Mouse (Mus musculus) stomach, embryonic 14.5 days (tissue): ENCODE data around the gene Rps16. TPM values are rescaled to one million over a fixed set of nuclear protein-coding genes. Genes with fewer than 3 reads are reported as not detected.

Source experiments
- ATAC-seq: fragments of 200-750 bp; cut with Nextera tagmentation; 2 replicates; pipeline ENCODE4 v1.8.0; 2017; ENCODE audit warnings: low read depth, moderate TSS enrichment; ENCODE audit not compliant: insufficient number of reproducible peaks, insufficient read depth, low FRiP score
- H3K27ac ChIP-seq: fragments of 300-500 bp; sonication (generic); 2 replicates; pipeline ENCODE4 v1.5.1; 2014; ENCODE audit warnings: mild to moderate bottlenecking, low read length, moderate library complexity, mixed read lengths
- H3K27me3 ChIP-seq: fragments of 300-500 bp; sonication (generic); 2 replicates; pipeline ENCODE4 v1.6.1; 2014; ENCODE audit warnings: low read length, control low read depth, mixed read lengths; ENCODE audit not compliant: control insufficient read depth, insufficient read depth
- H3K36me3 ChIP-seq: fragments of 300-500 bp; sonication (generic); 2 replicates; pipeline ENCODE4 v1.6.1; 2014; ENCODE audit warnings: mild to moderate bottlenecking, control low read depth, low read length, moderate library complexity, mixed read lengths; ENCODE audit not compliant: control insufficient read depth, insufficient read depth
- H3K4me1 ChIP-seq: fragments of 300-500 bp; sonication (generic); 2 replicates; pipeline ENCODE4 v1.6.1; 2014; ENCODE audit warnings: low read length, control low read depth, mixed read lengths; ENCODE audit not compliant: control insufficient read depth, insufficient read depth
- H3K4me2 ChIP-seq: fragments of 300-500 bp; sonication (generic); replicated peaks from 2 replicates; pipeline ENCODE4 v1.6.1; 2014; ENCODE audit warnings: low read depth, low read length, control low read depth
- H3K4me3 ChIP-seq: fragments of 300-500 bp; sonication (generic); 2 replicates; pipeline ENCODE4 v1.5.1; 2014; ENCODE audit warnings: low read depth, low read length, control low read depth
- H3K9ac ChIP-seq: fragments of 300-500 bp; sonication (generic); replicated peaks from 2 replicates; pipeline ENCODE4 v1.6.1; 2014; ENCODE audit warnings: low read depth, mild to moderate bottlenecking, control low read depth, low read length, moderate library complexity, mixed read lengths
- H3K9me3 ChIP-seq: fragments of 300-500 bp; sonication (generic); 2 replicates; pipeline ENCODE4 v1.6.1; 2016; ENCODE audit warnings: low read depth, low read length, control low read depth; ENCODE audit not compliant: control insufficient read depth
- WGBS: fragments of 180-500 bp; shearing (Covaris S2); extraction: QIAGEN DNeasy Blood & Tissue Kit; methylation state at CpG from one replicate; pipeline ENCODE4 v1.1.7; 2014; 5-methylcytosine and 5-hydroxymethylcytosine counted together
- polyA plus RNA-seq: library from polyadenylated mRNA; unstranded; fragments of >200 nt; fragmentation: Nextera tagmentation; extraction: Ambion mirVana; gene quantifications from 2 replicates; pipeline ENCODE4 v1.2.1, GENCODE M21; 2014

Rps16 gene
- polyA plus RNA-seq, 1 experiment from 2014 or later: 1,269 TPM

GRCm38 (mm10) chr7:28372251-28373108 is 22.0 kb downstream of the Rps16 start, which contains the start of gene Plekhg2:
TSS of gene Plekhg2 (minus strand) at chr7:28372599.
- under 1% methylated on average over 52 of the region's 66 CpGs for WGBS
- no peaks in the 10 kb centered on the region for H3K9me3 ChIP-seq
- H3K36me3 ChIP-seq: peaks cover 20% of the 10 kb centered on the region
- peak within 1 kb of the TSS; percentile 94 for H3K27ac ChIP-seq
- peak within 1 kb of the TSS; percentile 93 for H3K9ac ChIP-seq
- H3K4me3 ChIP-seq: peak within 1 kb of the TSS; percentile 92
- H3K27me3 ChIP-seq: no peaks in the 10 kb centered on the region
- peak; percentile 86 for ATAC-seq
- peak within 1 kb of the TSS; percentile 91 for H3K4me2 ChIP-seq
- peaks cover 29% of the 10 kb centered on the region for H3K4me1 ChIP-seq

DNA sequence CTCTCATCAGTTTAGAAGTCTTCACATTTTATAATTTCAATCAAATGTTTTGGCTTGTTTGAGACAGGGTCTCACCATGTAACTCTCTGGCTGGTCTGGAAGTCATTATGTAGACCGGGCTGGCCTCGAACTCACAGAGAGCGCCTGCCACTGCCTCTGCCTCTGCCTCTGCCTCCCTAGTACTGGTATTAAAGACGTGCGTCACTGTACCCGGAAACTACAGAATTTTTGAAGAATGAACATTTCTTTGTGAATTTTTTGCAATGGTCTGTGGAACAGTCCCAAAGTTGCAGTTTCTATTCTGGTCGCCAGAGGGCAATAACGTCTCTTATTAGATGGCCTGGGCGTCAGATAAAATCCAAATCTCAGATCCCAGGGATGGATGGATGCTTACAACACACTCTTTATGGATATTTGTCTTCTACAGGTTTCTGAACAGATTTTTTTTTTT is 22.7 kb downstream of the Rps16 start:
- H3K36me3 ChIP-seq: peaks cover 20% of the 10 kb centered on the region
- peak overlapping the region; percentile 25; the same call in 1 of the 2 replicates for H3K9ac ChIP-seq
- H3K27me3 ChIP-seq: no peaks in the 10 kb centered on the region
- peak overlapping the region; percentile 92 for H3K27ac ChIP-seq
- WGBS: under 1% methylated on average over 9 of the region's 9 CpGs
- H3K4me3 ChIP-seq: peak overlapping the region; percentile 31
- H3K4me1 ChIP-seq: peaks cover 35% of the 10 kb centered on the region
- H3K4me2 ChIP-seq: peak overlapping the region; percentile 51
- H3K9me3 ChIP-seq: no peaks in the 10 kb centered on the region
- ATAC-seq: 0 out of 2 replicates have a peak, but pooled peaks have one; percentile 4

- WGBS: 84% methylated on average over 7 of the region's 7 CpGs
- no peak overlapping the region for H3K9ac ChIP-seq
- H3K9me3 ChIP-seq: no peaks in the 10 kb centered on the region
- no peak overlapping the region for H3K4me2 ChIP-seq
- H3K4me3 ChIP-seq: no peak overlapping the region
- peaks cover 38% of the 10 kb centered on the region for H3K4me1 ChIP-seq
- no peaks in the 10 kb centered on the region for H3K27me3 ChIP-seq
- peaks cover 12% of the 10 kb centered on the region for H3K36me3 ChIP-seq
- H3K27ac ChIP-seq: peak overlapping the region; percentile 99
- ATAC-seq: no peak
Observed at GRCm38 (mm10) chr7:28373891-28374495, 23.5 kb downstream of the Rps16 start.

DNA sequence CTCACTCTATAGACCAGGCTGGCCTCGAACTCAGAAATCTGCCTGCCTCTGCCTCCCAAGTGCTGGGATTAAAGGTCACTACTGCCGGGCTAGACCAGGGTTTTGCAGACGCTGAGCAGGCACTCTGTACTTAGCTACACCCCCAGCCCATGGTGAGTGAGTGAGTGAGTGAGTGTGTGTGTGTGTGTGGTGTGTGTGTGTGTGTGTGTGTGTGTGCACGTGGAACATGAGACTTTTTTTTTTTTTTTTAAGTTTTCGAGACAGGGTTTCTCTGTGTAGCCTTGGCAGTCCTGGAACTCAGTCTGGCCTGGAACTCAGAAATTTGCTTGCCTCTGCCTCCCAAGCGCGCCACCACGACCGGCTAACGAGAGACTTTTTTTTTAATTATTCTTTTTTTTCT is 24.2 kb downstream of the Rps16 start:
- Histone ChIP-seq H3K4me2 (peak overlapping the region; percentile 60; the same call in 1 of the 2 replicates), H3K27ac (peak overlapping the region; percentile 99), H3K4me3 (no peak overlapping the region), H3K9ac (peak overlapping the region; percentile 61; the same call in 1 of the 2 replicates), H3K36me3 (peaks cover 8% of the 10 kb centered on the region), H3K9me3 (no peaks in the 10 kb centered on the region), H3K4me1 (peaks cover 38% of the 10 kb centered on the region), H3K27me3 (no peaks in the 10 kb centered on the region)
- no peak for ATAC-seq
- 75% methylated on average over 10 of the region's 10 CpGs for WGBS

DNA sequence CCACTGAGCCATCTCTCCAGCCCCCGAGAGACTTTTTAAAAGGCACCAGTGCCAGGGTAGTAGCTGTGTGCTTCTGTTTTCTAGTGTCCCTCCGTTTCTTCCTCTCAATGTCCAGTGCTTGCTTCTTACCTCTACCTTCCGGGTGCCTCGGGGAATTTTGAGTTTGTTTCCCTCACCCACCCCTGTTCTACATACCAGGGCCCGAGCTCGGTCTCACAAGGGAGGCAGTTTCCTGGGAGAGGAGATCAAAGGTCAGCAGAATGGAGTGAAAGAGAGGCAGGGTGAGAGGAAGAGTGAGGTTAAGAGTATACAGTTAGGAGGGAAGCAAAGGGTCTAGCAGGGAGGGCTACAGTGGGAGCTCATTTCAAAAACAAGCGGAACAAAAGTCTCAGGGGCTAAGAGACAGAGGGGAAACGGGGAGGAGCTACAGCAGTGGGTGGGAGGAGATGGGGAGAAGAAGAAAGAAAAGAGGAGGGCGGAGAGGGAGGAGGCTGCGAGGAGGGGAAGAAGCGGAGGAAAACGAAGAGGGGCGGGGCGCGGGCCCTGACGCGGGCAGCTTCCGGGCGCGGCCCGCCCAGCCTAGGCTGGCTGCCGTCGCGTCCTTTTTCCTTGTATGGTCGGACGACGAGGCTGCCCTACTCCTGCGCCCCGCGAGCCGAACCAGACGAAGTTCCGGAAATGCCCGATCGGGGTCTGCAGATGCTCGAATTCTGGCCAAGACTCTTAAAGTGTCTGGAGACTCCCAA is 24.9 kb downstream of the Rps16 start:
- WGBS: under 1% methylated on average over 36 of the region's 36 CpGs
- peak overlapping the region; percentile 91 for H3K4me2 ChIP-seq
- H3K27me3 ChIP-seq: no peaks in the 10 kb centered on the region
- peak; percentile 59 for ATAC-seq
- peak overlapping the region; percentile 99 for H3K27ac ChIP-seq
- H3K4me1 ChIP-seq: peaks cover 36% of the 10 kb centered on the region
- peak overlapping the region; percentile 61 for H3K9ac ChIP-seq
- H3K4me3 ChIP-seq: peak overlapping the region; percentile 84
- peaks cover 7% of the 10 kb centered on the region; the same call in 1 of the 2 replicates for H3K36me3 ChIP-seq
- H3K9me3 ChIP-seq: no peaks in the 10 kb centered on the region

DNA sequence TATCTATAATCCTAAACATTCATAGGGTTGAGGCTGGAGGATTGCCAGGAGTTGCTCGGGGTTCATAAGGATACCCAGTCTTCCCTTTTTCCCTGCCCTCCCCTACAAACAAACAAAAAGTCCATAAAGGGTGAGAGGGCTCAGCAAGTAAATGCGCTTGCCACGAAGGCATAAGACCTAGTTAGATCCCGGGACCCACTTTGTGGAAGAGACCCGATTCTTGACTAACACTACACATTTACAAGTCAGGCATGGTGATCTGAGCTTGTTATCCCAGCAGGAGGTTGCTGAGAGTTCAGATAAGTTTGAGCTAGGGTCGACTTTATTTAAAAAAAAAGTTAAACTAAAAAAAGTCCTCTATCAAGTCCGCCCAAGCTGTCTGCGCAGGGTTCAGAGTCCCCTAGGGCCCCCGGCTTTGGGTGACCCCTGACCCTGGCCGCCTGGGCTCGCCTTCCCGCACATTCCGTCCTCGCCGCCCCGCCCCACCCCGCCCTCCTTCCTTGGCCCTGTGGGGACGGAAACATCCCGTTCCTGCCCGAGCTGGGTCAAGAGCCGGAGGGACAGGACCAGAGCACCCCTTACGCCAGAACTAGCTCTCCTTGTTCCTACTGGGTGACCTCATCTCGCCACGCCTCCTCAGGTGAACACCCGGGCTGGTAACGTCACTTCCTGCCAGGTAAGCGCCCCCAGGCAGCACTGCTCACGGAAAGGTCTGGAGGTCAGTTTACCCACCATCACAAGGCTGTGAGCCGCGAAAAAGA is 25.7 kb downstream of the Rps16 start:
- peak; percentile 5; the same call in 1 of the 2 replicates for ATAC-seq
- Histone ChIP-seq H3K4me2 (peak overlapping the region; percentile 91), H3K27ac (peak overlapping the region; percentile 99), H3K4me3 (peak overlapping the region; percentile 84), H3K4me1 (peaks cover 38% of the 10 kb centered on the region), H3K9me3 (no peaks in the 10 kb centered on the region), H3K27me3 (no peaks in the 10 kb centered on the region), H3K9ac (peak overlapping the region; percentile 45), H3K36me3 (peaks cover 7% of the 10 kb centered on the region; the same call in 1 of the 2 replicates)
- 2% methylated on average over 30 of the region's 30 CpGs for WGBS

DNA sequence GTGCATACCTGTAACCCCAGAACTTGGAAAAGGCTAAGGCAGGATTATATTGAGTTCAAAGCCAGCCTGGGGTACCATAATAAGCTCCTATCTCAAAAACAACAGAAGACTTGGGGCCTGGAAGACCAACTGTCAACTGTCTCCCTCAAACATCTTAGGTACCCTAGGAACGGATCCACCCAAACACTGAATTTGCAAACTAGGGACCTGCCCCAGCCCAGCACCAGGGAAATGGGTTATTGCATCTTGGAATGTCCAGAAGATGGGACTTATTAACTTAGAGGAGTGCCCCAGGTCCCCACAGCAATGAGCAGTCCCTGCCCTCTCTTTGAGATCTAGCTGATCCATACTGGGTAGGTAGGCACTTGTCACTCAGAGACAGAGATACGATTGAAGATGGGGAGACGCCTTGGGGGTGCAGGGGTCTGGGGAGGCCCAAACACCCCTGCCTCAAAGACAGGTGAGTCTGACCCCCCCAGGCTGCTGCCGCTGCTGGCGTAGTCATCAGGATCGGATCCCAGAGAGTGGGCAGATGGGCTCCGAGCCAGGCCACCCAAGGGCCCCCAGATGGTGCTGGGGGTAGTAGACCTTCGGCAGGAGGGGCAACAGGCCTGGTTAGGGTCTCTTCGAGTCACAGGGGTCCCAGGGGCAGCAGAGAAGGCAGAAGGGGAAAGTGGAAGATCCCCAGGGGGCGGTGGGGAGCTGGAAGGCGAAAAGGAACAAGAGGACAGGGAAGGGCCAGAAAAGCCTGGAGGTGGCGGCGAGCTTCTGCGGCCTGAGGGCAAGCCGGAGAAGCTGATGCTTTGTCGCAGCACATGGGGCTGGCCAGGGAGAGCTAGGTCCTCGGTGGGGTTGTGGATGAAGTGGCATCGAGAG is 27.0 kb downstream of the Rps16 start:
- no peaks in the 10 kb centered on the region for H3K9me3 ChIP-seq
- peak overlapping the region; percentile 84 for H3K4me3 ChIP-seq
- H3K36me3 ChIP-seq: peaks cover 7% of the 10 kb centered on the region; the same call in 1 of the 2 replicates
- ATAC-seq: no peak
- peak overlapping the region; percentile 96 for H3K27ac ChIP-seq
- peaks cover 43% of the 10 kb centered on the region for H3K4me1 ChIP-seq
- H3K9ac ChIP-seq: peak overlapping the region; percentile 88
- H3K27me3 ChIP-seq: no peaks in the 10 kb centered on the region
- peak overlapping the region; percentile 91 for H3K4me2 ChIP-seq
- 72% methylated on average over 18 of the region's 18 CpGs for WGBS
